Mouse (Mus musculus): ENCODE data around the gene Aspn. TPM values are rescaled to one million over a fixed set of nuclear protein-coding genes. Genes with fewer than 3 reads are reported as not detected.

The Aspn gene
- 0.21 TPM in 2 replicates for polyA plus RNA-seq (2016; fragmentation: Nextera tagmentation; extraction: Ambion mirVana)

DNA sequence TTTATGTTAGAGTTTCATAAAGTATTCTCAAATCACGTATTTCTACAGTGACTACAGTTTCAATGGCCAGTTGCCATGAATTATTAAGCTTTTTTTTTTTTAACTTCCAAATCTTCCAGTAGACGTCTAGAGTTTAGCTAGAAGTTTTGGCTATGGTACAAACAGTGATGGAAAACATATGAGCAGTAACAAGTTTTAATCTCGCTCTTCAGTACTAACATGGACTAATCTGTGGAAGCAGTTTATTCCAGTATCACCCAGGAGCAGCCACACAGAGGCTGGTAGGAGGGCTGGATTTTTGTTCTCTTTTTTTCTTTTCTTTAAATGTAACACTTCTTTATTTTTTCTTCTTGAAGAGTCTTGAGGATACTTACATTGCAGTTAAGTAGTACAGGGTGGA lies at the start of gene Aspn:
Gene Aspn, plus strand, starts transcription at position 165 of the 400 bp plus-strand sequence.
- Histone ChIP-seq H3K27ac (no peak within 1 kb of the TSS), H3K27me3 (ENCODE audit: insufficient read depth, poor library complexity, severe bottlenecking) (no peaks in the 10 kb centered on the region), H3K36me3 (no peaks in the 10 kb centered on the region), H3K4me3 (no peak within 1 kb of the TSS), H3K4me1 (peaks cover 8% of the 10 kb centered on the region; the same call in 1 of the 2 replicates), H3K9me3 (no peaks in the 10 kb centered on the region)
- 87% methylated on average over 3 of the region's 3 CpGs for WGBS
- DNase-seq (ENCODE audit: low spot score): no peak

DNA sequence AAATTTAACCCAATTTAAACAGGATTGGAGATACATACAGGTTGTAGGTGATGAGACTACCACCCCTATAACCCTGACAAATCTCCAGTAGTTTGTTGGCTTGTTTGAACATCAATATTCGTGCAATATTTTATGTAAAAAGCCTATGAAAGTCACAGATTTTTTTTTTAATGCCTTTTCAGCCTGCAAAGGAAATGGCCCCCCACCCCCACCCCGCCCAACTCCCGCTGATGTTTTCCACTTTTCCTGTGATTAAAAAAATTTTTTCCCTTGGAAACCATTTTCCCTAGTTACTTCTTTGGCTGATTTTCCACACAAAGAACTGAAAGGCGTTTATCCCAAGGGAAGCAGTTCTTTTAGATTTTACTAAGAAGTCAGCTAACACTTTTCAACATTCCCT lies 39.7 kb upstream of the Aspn start, which contains the start of gene Ecm2:
Gene Ecm2, plus strand, starts transcription at position 301 of the 400 bp plus-strand sequence.
- no peak for DNase-seq (ENCODE audit: low spot score)
- no peak within 1 kb of the TSS for H3K4me3 ChIP-seq
- H3K27ac ChIP-seq: no peak within 1 kb of the TSS
- H3K27me3 ChIP-seq (ENCODE audit: insufficient read depth, poor library complexity, severe bottlenecking): no peaks in the 10 kb centered on the region
- no peaks in the 10 kb centered on the region for H3K9me3 ChIP-seq
- no peaks in the 10 kb centered on the region for H3K4me1 ChIP-seq
- no peaks in the 10 kb centered on the region for H3K36me3 ChIP-seq
- 72% methylated on average over 4 of the region's 4 CpGs for WGBS

DNA sequence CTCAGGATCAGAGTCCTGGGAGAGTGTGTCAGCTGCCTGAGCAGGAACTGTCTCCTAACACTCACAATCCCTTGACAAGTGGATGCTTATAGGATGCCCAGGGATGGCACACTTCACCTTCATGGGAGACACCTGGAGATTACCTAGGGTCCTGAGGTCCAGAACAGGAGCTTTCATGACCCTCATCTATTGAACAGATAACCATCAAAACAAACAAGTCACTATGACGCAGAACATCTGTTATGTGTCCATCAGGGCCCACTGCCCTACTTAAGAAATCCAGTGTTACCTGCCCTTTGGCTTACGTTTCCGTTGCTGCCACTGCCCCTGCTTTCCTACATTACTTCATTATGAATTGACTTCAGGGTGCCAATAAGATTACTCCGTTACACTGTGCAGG lies 38.5 kb upstream of the Aspn start:
- Histone ChIP-seq H3K36me3 (no peaks in the 10 kb centered on the region), H3K4me3 (no peak overlapping the region), H3K9me3 (no peaks in the 10 kb centered on the region), H3K4me1 (no peaks in the 10 kb centered on the region), H3K27me3 (ENCODE audit: insufficient read depth, poor library complexity, severe bottlenecking) (no peaks in the 10 kb centered on the region), H3K27ac (no peak overlapping the region)
- WGBS: 79% methylated on average over 4 of the region's 4 CpGs
- no peak for DNase-seq (ENCODE audit: low spot score)

DNA sequence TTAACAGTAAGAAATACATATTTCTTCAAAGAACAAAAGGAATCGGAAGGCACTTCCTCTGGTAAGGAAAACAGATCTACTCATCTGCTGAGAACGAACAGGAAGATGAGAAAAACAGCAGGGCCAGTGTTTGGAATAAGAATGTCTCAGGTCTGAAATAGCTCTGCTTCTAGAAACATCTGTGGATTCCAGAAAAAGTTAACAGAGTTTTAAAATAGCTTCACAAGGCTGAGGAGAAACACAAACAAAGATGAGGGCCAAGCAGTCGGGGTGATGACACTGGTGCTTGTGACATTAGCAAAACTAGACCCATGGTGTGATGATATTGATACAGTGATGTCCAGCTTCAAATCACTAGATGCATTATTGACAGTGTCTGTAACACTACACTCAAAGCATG lies 37.1 kb upstream of the Aspn start:
- no peak for DNase-seq (ENCODE audit: low spot score)
- H3K27me3 ChIP-seq (ENCODE audit: insufficient read depth, poor library complexity, severe bottlenecking): no peaks in the 10 kb centered on the region
- H3K4me1 ChIP-seq: no peaks in the 10 kb centered on the region
- no peak overlapping the region for H3K27ac ChIP-seq
- no peak overlapping the region for H3K4me3 ChIP-seq
- H3K36me3 ChIP-seq: no peaks in the 10 kb centered on the region
- WGBS: 54% methylated on average over 3 of the region's 3 CpGs
- no peaks in the 10 kb centered on the region for H3K9me3 ChIP-seq

DNA sequence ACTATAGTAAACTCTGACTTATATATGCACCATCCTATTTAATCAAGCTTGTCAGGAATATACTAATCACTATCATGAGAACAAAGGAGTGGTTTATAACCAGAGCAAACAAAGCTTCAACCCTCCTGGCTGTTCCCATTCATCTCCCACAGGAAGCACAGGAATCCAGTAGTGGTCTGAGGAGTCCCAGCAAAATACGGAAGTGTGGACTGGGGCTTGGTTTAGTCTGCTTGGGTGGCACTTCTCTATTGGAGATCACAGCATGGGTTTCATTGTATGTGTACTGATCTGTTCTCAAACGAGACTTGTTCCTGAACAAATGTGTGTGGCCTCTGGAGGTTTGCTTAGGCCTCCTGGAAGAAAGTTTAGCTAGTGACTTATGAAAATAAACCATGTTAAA lies 25.5 kb upstream of the Aspn start:
- no peaks in the 10 kb centered on the region for H3K27me3 ChIP-seq (ENCODE audit: insufficient read depth, poor library complexity, severe bottlenecking)
- H3K27ac ChIP-seq: no peak overlapping the region
- no peak overlapping the region for H3K4me3 ChIP-seq
- WGBS: 61% methylated on average over 2 of the region's 2 CpGs
- H3K4me1 ChIP-seq: 0 out of 2 replicates have a peak, but pooled peaks cover 6% of the 10 kb centered on the region
- no peaks in the 10 kb centered on the region for H3K36me3 ChIP-seq
- no peaks in the 10 kb centered on the region for H3K9me3 ChIP-seq
- no peak for DNase-seq (ENCODE audit: low spot score)

DNA sequence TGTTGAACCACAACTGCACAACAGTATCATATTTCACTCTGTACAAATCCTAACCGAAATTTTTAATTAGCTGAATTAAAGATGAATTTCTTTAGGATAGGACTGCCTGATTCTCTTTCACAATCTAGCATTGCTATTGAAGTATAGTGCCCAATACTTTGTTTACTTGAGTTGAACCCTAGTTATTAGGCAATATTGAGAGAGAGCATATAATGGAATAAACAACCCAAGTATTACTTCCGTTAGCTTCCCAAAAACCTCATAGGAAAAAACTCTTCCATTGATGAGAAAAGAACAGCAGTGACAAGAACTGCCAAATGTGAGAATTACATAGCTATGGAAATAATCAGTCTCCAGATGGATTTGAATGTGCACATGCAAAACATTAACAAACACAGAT lies 18.0 kb upstream of the Aspn start:
- WGBS: 85% methylated on average over 2 of the region's 2 CpGs
- Histone ChIP-seq H3K4me3 (no peak overlapping the region), H3K27ac (no peak overlapping the region), H3K9me3 (no peaks in the 10 kb centered on the region), H3K27me3 (ENCODE audit: insufficient read depth, poor library complexity, severe bottlenecking) (no peaks in the 10 kb centered on the region), H3K4me1 (no peaks in the 10 kb centered on the region), H3K36me3 (no peaks in the 10 kb centered on the region)
- no peak for DNase-seq (ENCODE audit: low spot score)

DNA sequence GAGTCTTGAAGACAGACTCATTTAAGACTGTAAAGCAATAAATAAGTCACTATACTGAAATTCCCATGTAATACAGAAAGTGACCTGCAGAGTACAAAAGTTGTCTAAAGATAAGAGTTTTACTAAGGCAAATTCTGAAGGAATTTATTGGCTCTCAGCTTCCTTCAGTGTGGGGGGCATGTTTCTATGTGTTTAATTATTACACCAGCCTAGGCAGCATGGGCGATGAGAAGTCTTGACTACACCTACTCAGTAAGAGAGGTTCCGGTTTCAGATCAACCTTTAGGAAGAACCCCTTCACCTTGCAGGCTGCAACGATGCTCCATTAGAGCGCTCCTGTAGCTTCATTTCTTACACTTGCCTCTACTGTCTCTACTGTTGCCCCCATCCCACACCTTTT lies 13.6 kb upstream of the Aspn start:
- Histone ChIP-seq H3K9me3 (no peaks in the 10 kb centered on the region), H3K4me1 (no peaks in the 10 kb centered on the region), H3K4me3 (no peak overlapping the region), H3K27ac (no peak overlapping the region), H3K36me3 (no peaks in the 10 kb centered on the region), H3K27me3 (ENCODE audit: insufficient read depth, poor library complexity, severe bottlenecking) (no peaks in the 10 kb centered on the region)
- WGBS: 94% methylated on average over 4 of the region's 4 CpGs
- no peak for DNase-seq (ENCODE audit: low spot score)

DNA sequence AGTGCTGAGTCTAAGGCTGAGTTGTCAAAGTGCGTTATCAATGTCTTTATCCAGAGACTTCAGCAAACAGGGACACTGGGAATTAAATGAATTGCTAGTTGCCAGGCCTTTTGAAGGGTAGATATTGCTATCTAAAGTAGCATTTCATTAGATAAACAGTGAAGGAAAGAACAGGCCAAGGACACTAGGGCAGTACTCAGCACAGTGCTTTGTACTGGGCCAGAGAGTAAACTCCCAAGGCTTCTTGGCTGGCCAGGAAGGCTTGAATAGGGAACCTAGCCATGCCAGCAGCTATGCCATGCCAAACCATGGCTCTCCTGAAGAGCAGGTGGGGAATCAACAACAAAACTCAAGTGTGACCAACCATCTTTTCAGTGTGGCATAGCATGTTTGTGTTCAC lies 7.3 kb upstream of the Aspn start:
- no peak overlapping the region for H3K4me3 ChIP-seq
- H3K27me3 ChIP-seq (ENCODE audit: insufficient read depth, poor library complexity, severe bottlenecking): no peaks in the 10 kb centered on the region
- no peaks in the 10 kb centered on the region for H3K9me3 ChIP-seq
- 87% methylated on average over 1 of the region's 1 CpGs for WGBS
- H3K4me1 ChIP-seq: no peaks in the 10 kb centered on the region
- H3K27ac ChIP-seq: no peak overlapping the region
- DNase-seq (ENCODE audit: low spot score): no peak
- H3K36me3 ChIP-seq: no peaks in the 10 kb centered on the region

DNA sequence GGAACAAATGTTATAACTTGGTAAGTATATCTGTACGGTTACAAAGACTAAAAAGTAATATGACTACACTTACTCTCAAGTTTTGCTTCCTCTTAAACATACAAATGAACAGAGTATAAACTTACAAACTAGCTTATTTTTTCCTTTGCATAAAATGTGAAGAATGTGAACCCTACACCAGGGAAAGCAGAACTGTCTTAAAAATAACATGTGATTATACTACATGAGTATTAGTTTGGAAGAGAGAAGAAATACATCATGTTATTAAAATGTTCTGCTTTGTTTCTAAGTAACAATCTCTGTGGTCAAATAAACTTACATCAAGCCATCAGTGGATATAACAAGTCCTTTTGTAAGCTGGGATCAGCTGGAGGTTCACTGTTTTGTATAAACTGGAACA lies 5.5 kb upstream of the Aspn start:
- Histone ChIP-seq H3K27me3 (ENCODE audit: insufficient read depth, poor library complexity, severe bottlenecking) (no peaks in the 10 kb centered on the region), H3K9me3 (no peaks in the 10 kb centered on the region), H3K27ac (no peak overlapping the region), H3K4me1 (no peaks in the 10 kb centered on the region), H3K36me3 (no peaks in the 10 kb centered on the region), H3K4me3 (no peak overlapping the region)
- WGBS: 78% methylated on average over 1 of the region's 1 CpGs
- DNase-seq (ENCODE audit: low spot score): no peak

DNA sequence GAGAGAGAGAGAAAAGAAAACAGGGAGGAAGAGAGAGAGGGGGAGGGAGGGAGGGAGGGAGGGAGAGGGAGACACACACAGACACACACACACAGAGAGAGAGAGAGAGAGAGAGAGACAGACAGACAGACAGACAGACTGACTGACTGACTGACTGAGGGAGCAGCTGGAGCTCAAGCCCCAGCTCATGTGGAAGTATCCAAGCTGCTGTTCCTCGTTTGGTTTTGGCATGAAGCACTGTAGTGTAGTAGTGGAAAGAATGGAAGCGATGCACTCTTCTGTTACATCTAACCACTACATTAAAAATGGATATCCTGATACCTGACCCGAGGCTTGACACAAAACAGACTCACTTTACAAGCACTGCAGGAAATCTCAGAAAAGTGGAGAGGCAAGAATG lies 1.4 kb downstream of the Aspn start:
- peaks cover 8% of the 10 kb centered on the region; the same call in 1 of the 2 replicates for H3K4me1 ChIP-seq
- no peaks in the 10 kb centered on the region for H3K36me3 ChIP-seq
- H3K27me3 ChIP-seq (ENCODE audit: insufficient read depth, poor library complexity, severe bottlenecking): no peaks in the 10 kb centered on the region
- H3K4me3 ChIP-seq: no peak overlapping the region
- H3K9me3 ChIP-seq: no peaks in the 10 kb centered on the region
- H3K27ac ChIP-seq: no peak overlapping the region
- 39% methylated on average over 3 of the region's 3 CpGs for WGBS
- DNase-seq (ENCODE audit: low spot score): no peak

DNA sequence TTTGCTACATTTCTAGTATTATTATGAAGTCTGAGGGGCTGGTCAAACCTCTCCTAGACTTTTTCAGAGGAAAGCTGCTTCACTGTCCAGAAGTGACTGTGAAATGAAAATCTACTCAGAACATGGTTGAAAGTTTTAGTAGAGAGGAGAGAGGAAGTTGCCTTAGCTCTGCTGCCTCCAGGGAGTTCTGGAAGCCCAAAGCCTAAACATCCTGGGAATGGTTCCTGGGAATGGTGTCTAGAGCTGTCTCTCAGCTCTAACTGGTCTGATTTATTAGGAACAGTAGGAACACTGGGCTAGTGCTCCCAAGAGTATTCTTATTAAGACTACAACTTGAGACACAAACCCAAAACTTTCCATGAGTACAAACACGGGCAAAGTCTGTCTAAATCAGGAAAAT lies 2.3 kb downstream of the Aspn start:
- no peak overlapping the region for H3K27ac ChIP-seq
- no peaks in the 10 kb centered on the region for H3K36me3 ChIP-seq
- 84% methylated on average over 1 of the region's 1 CpGs for WGBS
- H3K9me3 ChIP-seq: no peaks in the 10 kb centered on the region
- peaks cover 8% of the 10 kb centered on the region; the same call in 1 of the 2 replicates for H3K4me1 ChIP-seq
- DNase-seq (ENCODE audit: low spot score): no peak
- no peak overlapping the region for H3K4me3 ChIP-seq
- H3K27me3 ChIP-seq (ENCODE audit: insufficient read depth, poor library complexity, severe bottlenecking): no peaks in the 10 kb centered on the region

DNA sequence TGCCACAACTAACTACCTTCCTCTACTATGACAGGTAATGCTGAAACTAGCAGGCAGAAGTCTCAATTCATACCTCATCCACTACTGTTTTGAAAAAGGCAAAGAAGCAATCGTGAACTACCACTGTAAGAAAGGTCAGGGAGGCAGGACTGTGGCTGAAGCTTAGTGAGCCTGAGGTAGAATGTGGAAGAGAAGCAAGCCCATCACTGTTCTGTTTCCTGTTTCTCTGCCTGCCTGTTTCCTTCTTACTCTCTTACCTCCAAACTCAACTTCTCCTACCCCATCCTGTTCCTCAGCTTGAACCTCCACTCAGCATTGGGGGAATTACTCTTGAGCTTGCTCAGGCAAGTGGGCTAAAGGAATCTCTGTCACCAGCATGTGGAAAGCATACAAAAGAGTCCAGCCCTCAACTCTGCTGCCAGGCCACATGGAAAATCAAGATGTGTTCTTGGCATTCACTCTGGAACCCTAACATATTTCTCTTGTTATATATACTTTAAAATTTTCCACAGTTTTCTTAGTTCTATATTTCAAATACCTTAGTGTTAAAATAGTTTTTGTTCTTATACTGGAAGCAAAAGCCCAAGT lies 3.4 kb downstream of the Aspn start:
- no peak overlapping the region for H3K4me3 ChIP-seq
- H3K27me3 ChIP-seq (ENCODE audit: insufficient read depth, poor library complexity, severe bottlenecking): no peaks in the 10 kb centered on the region
- no peaks in the 10 kb centered on the region for H3K9me3 ChIP-seq
- no peak for DNase-seq (ENCODE audit: low spot score)
- WGBS: 73% methylated on average over 1 of the region's 1 CpGs
- no peak overlapping the region for H3K27ac ChIP-seq
- H3K4me1 ChIP-seq: peaks cover 8% of the 10 kb centered on the region; the same call in 1 of the 2 replicates
- H3K36me3 ChIP-seq: no peaks in the 10 kb centered on the region

DNA sequence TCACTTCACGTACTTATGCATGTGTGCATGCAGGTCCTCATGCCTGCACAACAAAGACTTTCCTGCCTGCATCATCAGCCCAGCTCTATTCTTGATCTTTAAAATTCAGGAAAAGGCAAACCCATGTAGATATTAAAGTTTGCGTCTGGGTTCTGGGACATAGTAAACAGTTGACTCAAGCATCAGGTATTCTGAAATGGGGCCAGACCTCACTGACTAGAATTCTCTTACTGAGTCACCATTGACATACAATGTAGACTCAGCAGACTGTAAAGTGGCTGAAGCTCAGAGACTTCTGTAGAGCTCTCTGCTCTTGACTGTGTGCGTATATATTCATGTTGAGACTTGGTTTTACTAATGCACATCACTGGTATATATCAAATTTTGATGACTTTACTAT lies 5.4 kb downstream of the Aspn start:
- no peaks in the 10 kb centered on the region for H3K27me3 ChIP-seq (ENCODE audit: insufficient read depth, poor library complexity, severe bottlenecking)
- H3K4me3 ChIP-seq: no peak overlapping the region
- 90% methylated on average over 3 of the region's 3 CpGs for WGBS
- peaks cover 8% of the 10 kb centered on the region; the same call in 1 of the 2 replicates for H3K4me1 ChIP-seq
- no peak for DNase-seq (ENCODE audit: low spot score)
- H3K36me3 ChIP-seq: no peaks in the 10 kb centered on the region
- no peak overlapping the region for H3K27ac ChIP-seq
- no peaks in the 10 kb centered on the region for H3K9me3 ChIP-seq

DNA sequence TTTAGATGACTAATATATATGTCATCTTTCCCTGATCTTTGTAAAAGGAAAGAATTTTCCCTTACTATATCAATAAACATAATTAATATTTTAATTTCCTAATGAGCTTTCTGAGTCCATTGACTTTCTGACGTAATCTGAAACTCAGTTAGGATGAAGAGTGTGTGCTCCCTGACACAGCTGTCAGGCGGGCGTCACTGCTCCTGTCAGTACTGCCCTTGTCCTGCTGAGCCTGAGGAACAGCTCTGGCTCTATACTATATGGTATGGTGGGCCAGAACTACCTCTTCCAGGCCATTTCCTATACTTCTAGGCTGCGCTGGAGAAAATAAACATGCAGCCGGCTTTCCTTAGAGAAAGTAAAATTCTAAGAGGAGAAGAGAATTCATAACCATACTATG lies 10.3 kb downstream of the Aspn start:
- Histone ChIP-seq H3K4me3 (no peak overlapping the region), H3K36me3 (no peaks in the 10 kb centered on the region), H3K4me1 (no peaks in the 10 kb centered on the region), H3K9me3 (no peaks in the 10 kb centered on the region), H3K27ac (no peak overlapping the region), H3K27me3 (ENCODE audit: insufficient read depth, poor library complexity, severe bottlenecking) (no peaks in the 10 kb centered on the region)
- no peak for DNase-seq (ENCODE audit: low spot score)
- 73% methylated on average over 5 of the region's 5 CpGs for WGBS

All from heart, embryonic 10.5 days (tissue).